Mouse (Mus musculus): ENCODE results near the gene Psmd7. TPM values are rescaled to one million over a fixed set of nuclear protein-coding genes. Genes with fewer than 3 reads are reported as not detected.

Psmd7 gene
- total RNA-seq, 2 experiments from 2014 or later: 107 TPM

GRCm38 (mm10) chr8:107542151-107542550 is 46.1 kb downstream of the Psmd7 start:
- intact Hi-C loops (cut with DNase I): no loop called here
- no peak for DNase-seq (ENCODE audit: low spot score in 2 of 2)

DNA sequence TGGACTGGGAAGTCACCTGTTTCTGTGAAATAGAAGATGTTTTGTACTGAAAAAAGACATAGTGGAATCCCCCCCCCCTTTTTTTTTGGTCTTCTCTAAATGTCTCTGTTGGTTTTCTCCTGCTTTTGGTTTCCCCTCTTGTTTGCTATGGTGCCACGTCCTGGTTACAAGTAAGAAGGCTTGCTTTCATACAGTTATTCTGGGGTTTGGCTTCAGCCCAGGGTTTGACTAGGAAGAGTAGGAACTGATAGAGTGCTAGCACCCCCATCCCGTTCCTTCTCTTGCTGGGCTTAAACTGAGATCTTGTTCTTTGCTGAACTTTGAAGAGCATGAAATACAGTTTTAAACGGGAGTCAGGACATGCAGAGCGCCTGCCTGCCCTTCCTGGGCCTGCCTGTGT is 46.9 kb downstream of the Psmd7 start:
- peak in 1 of 2 experiments; percentile 44 for DNase-seq (ENCODE audit: low spot score in 2 of 2)

DNA sequence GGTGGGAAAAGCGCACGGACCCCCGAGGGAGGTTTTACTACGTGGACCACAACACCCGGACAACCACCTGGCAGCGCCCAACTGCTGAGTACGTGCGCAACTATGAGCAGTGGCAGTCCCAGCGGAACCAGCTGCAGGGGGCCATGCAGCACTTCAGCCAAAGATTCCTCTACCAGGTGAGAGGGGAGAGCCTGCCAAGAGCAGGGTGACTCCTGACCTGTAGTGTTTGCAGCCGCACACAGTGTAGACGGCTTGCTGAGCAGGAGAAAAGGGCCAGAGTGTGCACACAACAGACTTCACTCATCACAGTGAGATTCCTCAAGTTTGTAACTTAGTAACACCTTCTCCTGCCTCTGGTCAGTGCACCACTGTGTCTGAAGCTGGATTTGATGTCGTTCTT is 47.6 kb downstream of the Psmd7 start:
- intact Hi-C loops (cut with DNase I): no loop called here

More for the DNA sequence above, 46.9 kb downstream of the Psmd7 start:
- intact Hi-C loops (cut with DNase I): no loop called here

GRCm38 (mm10) chr8:107537472-107537871 is 50.8 kb downstream of the Psmd7 start:
- intact Hi-C loops (cut with DNase I): no loop called here

More for the DNA sequence above, 47.6 kb downstream of the Psmd7 start:
- DNase-seq (ENCODE audit: low spot score in 2 of 2): no peak

More at GRCm38 (mm10) chr8:107537472-107537871, 50.8 kb downstream of the Psmd7 start:
- no peak for DNase-seq (ENCODE audit: low spot score in 2 of 2)

Small RNAs within 50 kb of the gene (microRNA-seq; reads per million reads assigned to microRNA genes)
- 911 to 959 reads per million in 2 experiments for gene Mir140

Other genes with a start within 250 kb of the Psmd7 start
- 1 to 10 TPM; 4.1 to 4.3 TPM for gene Nqo1, start 185.3 kb downstream of the Psmd7 start, total RNA-seq (2021)
- gene Nob1, start 163.4 kb downstream of the Psmd7 start, total RNA-seq (2021): 10 to 100 TPM; 34.2 to 36.8 TPM
- 10 to 100 TPM; 32.7 to 42.0 TPM for gene Wwp2, start 152.1 kb downstream of the Psmd7 start, total RNA-seq (2021)